Mouse (Mus musculus) lung, postnatal 4 days (tissue): Measurements from ENCODE around the gene Gpr61.

Experiments used
- DNase-seq, 2 experiments: peaks; one replicate each; pipeline ENCODE4 v3.0.0; 2021

Gpr61 gene

GRCm38 (mm10) chr3:108178756-108179715, 24.4 kb upstream of the Gpr61 start:
- peak in 1 of 2 experiments; percentile 78 for DNase-seq

GRCm38 (mm10) chr3:108174672-108175531, 20.2 kb upstream of the Gpr61 start:
- DNase-seq, result peak in 1 of 2 experiments; percentile 54

DNA sequence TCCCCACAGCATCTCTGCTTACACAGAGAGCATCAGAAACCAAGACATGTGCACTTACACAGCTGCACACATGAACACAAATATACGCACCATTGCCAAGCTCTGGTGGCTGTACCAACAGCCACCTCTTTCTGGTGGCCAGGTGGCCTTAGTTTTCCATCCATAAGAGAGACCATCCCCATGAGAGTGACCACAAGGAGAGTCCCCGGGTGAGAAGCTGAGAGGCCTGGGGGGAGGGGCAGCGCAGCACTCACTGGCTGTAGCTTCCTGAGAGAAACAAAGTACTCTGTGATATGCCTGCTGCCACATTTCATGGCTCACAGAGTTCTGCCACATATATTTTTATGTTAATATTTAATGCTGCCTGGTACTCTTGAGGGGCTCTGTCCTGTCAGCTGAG, 14.5 kb upstream of the Gpr61 start:
- DNase-seq, result no peak

DNA sequence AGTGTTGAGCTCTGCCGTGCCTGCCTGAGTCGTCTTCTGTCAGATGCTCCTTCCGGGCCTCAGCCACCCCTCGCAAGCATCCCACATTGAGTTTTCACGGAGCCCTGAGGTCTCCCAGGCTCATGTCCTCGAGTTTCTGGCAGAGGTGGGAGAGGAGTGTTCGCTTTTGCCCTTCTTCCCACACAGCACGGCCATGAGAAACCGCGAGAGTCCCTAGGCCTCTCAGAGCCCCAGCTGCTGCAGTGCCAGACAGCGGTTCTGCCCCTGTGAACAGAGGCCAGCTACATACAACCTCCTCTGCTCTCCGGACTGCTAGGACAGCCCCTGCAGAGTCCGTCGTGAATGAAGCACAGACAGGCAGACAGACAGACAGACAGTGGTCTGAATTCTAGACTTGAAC, 12.8 kb upstream of the Gpr61 start:
- no peak for DNase-seq

DNA sequence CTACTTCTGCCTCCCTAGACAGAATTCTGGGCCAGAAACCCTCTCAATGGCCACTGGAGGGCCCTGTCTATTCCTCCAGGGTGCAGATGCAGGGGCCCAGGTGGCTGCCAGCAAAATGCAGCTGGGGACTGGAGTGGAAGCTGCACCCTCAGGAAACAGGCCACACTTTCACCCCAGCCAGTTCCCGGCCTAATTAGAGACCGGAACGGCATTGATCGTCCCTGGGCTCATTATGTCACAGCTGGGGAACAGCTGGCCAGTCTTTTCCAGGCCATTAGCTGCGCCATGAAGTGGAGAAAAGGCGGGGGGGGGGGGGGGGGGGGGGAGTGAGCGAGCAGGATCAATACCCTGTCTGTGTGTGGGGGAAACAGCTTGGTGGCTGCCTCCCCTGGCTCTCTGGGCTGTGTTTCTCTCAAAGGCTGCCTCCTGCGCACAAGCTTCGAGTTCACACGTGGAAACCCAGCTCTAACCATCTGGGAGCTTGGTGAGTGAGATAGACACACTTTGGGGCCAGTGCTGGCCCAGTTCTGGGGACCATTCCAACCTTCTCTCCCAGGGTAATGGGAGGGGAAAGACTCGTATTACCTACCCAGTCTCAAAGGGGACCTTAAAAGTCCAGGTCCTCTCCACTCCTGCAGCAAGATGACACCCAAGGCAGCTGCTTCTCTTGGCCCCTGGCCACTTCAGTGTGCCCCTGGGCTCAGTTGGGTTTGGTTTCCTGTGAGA, 12.0 kb upstream of the Gpr61 start:
- DNase-seq, result peak; percentile 61 to 91

DNA sequence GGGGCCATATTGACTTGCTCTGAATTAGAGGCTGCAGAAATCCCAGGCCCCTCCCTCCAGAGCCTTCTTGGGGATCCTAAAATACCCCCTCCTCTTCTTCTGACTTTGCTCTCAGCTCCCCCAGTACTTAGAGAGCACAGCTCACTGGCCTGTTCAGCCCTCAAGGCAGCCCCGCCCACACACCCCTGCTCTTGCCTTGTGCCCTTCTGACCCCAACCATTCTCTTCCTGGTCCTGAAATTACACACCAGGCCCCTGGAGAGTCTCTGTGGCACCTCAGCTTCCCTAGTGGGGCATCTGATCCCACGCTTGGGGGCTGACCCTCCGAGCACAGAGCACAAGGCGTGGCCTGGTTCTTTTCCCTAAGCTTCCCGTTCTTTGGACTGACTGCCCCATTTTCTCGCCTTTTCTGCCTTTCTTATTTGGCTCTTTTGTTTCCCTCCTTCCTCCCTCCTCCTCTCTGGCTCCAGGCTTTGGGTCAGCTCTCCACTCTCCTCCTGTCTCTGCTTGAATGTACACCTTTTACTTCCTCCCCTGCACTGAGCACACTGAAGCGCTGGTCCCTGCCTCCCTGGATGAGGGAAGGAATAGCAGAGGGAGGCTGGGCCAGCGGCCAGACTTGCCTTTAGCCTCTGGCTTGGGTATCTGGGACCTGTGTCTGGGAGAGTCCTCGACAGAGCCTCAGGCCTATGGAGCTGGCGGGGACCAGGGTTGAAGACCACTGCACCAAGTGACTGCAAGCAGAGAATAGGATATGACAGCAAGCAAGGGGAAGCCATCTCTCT, 11.0 kb upstream of the Gpr61 start:
- DNase-seq, result no peak

- DNase-seq, result peak; percentile 76 to 85
Measured at GRCm38 (mm10) chr3:108164807-108165206, 10.1 kb upstream of the Gpr61 start.

GRCm38 (mm10) chr3:108164091-108164490, 9.4 kb upstream of the Gpr61 start:
- no peak for DNase-seq

DNA sequence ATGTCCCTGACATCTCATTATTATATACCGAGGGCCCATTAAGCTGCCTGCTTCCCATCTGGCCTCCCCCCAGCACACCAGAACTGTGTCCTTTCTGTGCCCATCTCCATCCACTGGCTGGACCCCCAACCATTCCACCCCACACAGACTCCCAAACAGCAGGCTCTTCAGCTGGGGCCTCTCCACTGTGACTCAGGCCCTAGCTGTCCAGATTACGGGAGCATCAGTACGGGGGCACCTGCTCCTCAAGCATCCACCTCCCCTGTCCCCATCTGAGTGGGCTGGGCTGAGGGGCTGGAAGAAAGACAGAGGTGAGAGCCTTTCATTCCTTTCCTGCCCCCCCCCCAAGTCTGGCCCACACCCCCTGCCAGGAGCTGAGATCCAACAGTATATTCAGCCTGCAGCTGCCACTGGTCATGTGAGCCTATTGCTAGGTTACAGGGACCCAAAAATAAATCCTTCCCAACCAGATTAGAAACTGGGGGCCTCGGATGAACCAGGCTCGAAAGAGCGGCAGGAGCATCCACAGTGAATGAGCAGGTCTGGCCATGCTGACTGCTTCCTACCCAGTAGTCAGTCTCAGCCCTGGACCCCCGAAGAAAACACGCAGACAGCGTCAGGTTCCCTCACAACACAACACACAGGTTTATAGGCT, 3.8 kb upstream of the Gpr61 start:
- DNase-seq, result no peak

DNA sequence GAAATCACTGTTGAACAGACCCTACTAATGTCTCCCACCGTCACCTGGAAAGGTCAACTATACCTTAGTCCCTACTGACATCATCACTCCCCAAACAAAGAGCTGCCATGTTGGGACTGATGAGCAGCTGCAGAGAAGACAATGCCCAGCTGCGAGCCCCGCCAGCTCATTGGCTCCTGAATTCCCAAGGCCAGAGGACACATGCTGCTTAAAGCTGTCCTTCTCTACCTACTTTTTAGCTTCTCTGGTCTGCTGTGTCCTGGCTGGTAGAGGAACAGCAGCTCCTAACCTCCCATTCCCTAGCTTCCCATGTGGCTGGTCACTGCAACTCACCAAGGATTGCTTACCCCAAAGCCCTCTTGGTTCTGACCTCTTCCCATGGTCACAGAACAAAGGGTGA, 2.4 kb downstream of the Gpr61 start:
- no peak for DNase-seq

- DNase-seq, result peak; percentile 85 to 91
Measured at GRCm38 (mm10) chr3:108147386-108148235, 7.1 kb downstream of the Gpr61 start.

DNA sequence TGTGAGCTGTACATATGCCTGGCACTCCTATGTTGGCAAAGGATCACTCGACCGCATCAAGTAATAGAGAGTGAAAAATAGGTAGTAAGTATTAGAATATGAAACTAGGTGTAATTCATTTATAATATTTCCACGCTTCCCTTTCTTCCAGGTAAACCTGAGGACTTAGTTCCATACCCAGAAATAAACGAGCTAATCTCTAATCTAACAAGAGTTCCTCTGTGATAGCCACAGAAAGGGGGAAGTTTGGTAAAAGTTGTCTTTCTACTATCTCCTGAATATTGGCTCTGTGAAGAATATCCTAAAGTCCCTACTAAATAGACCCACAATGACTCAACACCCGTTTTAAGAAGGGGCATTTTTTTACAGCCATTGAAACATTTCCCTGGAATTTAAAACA, 8.0 kb downstream of the Gpr61 start:
- no peak for DNase-seq

DNA sequence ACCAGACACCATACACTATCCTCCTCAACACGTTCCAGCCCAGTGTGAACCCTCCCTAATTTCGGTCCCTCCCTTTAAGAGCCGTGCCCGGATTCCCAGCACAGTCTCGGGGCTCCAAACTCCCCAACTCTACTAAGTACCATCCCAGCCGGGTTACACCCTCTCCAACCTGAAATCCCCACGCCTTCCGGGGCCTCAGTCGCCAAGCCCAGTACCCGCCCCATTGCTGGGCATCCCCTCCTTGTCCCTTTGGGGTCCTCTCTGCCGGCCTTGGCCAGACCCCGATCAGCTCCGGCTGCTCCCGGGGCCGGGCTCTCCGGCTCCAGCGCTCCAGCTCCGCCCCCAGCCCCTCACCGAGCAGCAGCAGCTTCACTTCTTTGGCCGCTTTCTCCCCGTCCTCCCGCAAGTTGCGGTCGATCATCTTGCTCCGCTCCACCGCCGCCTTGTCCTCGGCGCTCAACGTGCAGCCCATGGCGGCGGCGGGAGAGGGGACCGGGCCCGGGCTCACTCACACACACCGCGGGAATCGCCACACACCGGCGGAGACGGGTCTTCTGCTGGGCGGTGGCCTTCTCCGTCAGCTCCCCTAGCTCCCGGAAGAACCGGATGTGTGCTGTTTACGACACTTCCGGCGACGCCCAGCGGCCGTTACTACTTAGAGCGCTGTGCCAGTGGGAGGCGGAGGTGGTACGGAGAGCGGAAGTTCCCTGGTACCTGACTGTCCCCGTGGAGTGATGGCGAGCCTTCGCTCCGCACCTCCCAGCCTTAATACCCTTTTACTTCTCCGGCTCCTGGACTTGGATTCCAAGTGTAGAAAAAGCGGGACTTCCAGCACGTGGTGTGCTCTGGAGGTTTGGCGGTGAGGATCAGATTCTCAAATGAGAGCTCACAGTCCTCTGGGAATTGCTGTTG, 8.9 kb downstream of the Gpr61 start, which contains the start of gene Gnai3:
Gene Gnai3 (minus strand): TSS at position 613 of the 912 bp plus-strand sequence.
- peak; percentile 93 to 94 for DNase-seq

DNA sequence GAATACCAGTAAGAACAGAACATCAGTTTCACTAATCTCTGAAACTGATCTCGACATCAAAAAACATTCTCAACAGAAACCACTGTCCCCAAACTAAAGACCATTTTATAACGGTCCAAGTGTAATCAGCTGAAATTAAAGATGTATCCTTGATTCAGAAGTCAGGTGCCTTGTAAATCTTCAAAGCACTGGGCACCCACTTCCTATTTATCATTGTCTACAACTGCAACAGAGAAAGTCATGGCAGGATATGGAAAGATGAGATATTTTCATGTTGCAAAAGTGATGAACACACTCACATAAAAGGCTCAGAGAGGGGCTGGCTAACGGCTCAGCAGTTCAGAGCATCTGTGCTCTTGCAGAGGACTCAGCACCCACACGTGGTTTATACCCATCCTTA, 13.9 kb downstream of the Gpr61 start:
- no peak for DNase-seq

DNA sequence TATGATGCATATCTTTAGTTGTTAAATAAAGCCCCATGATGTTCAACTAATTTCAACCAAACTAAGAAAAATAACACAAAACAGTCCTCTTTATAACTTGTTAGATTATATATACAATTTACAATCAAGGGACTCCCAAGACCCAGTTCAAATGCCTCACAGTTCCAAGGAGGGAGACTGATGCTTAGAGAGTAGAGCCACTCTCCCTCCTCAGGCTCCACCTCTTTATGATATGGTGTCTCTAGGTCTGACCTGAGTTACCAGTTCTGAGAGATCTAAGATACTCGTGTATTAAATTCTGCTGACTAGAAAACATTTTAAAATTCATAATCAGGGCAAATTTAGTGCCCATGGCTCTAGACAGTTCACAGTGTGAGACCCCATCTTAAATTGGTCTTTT, 15.6 kb downstream of the Gpr61 start:
- DNase-seq, result no peak

DNA sequence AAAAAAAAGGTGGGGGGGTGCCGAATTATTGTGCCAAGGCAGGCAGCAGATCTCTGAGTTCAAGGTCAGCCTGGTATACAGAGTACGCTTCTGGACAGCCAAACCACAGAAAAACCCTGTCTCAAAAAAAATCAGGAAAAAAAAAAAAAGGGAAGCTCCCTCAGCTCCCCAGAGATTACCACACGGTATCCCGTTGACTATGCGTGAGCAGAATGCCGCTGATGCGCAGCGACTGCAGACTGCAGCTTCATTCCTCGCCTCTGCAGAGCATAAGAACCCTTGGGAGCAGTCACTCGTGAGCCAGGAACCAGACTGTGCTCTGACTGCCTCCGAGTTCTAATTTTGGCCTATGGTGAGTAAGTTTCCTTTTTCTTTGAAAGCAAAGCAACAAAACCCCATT, 20.0 kb downstream of the Gpr61 start:
- no peak for DNase-seq

DNA sequence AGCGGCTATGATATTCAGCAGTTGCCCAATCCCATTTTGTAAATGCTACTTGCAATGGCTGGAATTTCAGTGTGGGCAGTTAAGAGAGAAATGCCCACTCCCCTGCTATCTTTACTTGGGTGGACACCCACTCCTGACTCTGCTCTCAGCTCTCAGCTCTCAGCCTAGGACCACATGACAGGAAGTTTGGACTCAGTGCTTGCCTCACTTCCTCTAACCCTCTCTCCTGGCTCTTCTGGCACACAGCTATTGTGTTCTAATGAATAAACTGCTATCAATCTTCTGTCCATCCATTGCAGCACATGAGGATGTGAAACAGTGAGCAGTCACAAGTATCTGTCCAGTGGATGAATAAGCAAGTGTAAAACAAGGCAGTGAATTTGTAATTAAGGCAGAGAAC, 22.2 kb downstream of the Gpr61 start:
- DNase-seq, result no peak

DNA sequence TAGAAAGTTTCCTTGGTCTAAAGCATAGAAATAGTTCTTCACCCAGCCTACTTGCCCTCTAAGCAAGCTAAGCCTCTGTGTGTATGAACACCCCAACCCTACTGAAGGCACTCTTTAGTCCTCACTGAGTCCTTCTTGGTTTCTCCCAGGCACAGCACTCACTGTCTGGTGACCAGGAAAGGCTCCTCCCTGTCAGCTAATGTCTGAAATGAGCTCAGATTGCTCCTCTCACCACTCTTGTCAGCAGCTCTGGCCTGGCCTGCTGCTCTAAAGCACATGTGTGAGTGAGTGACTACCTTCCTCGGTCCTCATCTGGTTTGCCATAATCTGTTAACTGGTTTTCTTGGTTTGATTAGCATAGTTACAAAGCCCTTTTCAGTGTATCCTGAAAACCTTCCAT, 22.9 kb downstream of the Gpr61 start:
- DNase-seq, result no peak

DNA sequence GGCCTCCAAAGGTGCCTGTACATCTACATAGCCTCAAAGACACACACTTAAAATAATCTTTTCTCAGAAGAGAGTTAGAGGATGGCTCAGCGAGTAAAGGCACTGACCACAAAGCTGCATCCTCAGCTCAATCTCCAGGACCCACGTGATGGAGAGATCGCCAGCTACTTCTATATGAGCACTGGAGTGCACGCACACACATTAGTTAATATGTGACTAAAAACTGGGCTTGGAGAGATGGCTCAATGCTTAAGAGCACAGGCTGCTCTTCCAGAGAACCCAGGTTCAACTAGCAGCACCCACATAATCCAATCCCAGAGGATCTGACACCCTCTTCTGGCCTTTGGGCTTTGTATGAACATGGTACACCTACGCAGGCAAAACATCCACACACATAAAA, 23.5 kb downstream of the Gpr61 start:
- no peak for DNase-seq
